Mouse (Mus musculus): Measurements from ENCODE around the gene Gm4567.
"Not testable (repeated sequence)": the region's sequence is repeated elsewhere in the genome, so short reads cannot be mapped to it uniquely, and the experiment has no call there.

The Gm4567 gene

GRCm38 (mm10) chr7:22719610-22720009, at the start of gene Gm4567:
Gene Gm4567, minus strand, starts transcription at chr7:22719710.
- DNase-seq (ENCODE audit: low read depth, low spot score): not testable (repeated sequence)

GRCm38 (mm10) chr7:22761397-22761796, 41.9 kb upstream of the Gm4567 start, which contains the start of gene Vmn1r157:
Gene Vmn1r157, plus strand, starts transcription at chr7:22761697.
- not testable (repeated sequence) for DNase-seq (ENCODE audit: low read depth, low spot score)

GRCm38 (mm10) chr7:22692217-22692616, 27.3 kb downstream of the Gm4567 start, which contains the start of gene Gm8693:
Gene Gm8693, minus strand, starts transcription at chr7:22692317.
- not testable (repeated sequence) for DNase-seq (ENCODE audit: low read depth, low spot score)
